17 mouse cellular contexts compared by ENCODE assay signal in the genomic region with DNA sequence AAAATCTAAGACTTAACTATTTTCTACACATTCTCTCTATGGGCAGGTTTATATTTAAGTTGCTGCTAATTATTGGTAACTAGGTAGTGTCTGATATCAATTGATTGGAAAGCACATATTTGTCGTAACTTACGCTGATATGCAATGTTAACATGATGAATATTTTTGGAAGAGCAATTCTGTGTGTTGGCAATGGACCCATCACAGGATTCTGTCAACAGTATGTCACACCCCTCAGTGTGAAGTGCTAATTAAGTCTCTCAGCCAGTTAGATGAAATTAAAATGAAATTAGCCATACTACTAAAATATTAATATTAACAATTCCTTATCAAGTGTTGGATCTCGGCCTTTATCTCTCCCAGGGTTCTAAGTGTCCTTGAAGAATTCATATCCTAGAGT.
"Had no signal": no experiment of that assay in that cellular context is flagged by ENCODE, and none has a peak within 500 bp of the region (broad histone marks: within the 10 kb centered on the region; RNA-seq: fewer than 3 reads in every experiment).

No protein-coding gene starts in this region.

- ATAC-seq: lung, postnatal 0 days; midbrain, embryonic 15.5 days had no signal

- H3K4me1 ChIP-seq: megakaryocyte, embryonic 14.5 days; midbrain, embryonic 13.5 days; midbrain, embryonic 15.5 days; neural tube, embryonic 12.5 days had no signal

- H3K9ac ChIP-seq: lung, embryonic 15.5 days; midbrain, embryonic 13.5 days; midbrain, embryonic 15.5 days; neural tube, embryonic 12.5 days; stomach, embryonic 15.5 days had no signal

- H3K27me3 ChIP-seq: lung, embryonic 15.5 days; megakaryocyte, embryonic 14.5 days; midbrain, embryonic 13.5 days; midbrain, embryonic 15.5 days; neural tube, embryonic 12.5 days; stomach, embryonic 15.5 days had no signal

- H3K4me2 ChIP-seq: lung, embryonic 15.5 days; midbrain, embryonic 11.5 days; midbrain, embryonic 13.5 days; midbrain, embryonic 15.5 days; neural tube, embryonic 12.5 days; stomach, embryonic 15.5 days had no signal

- H3K4me3 ChIP-seq: lung, embryonic 15.5 days; megakaryocyte, embryonic 14.5 days; midbrain, embryonic 13.5 days; midbrain, embryonic 15.5 days; neural tube, embryonic 12.5 days; stomach, embryonic 15.5 days had no signal

- H3K36me3 ChIP-seq: lung, embryonic 15.5 days; midbrain, embryonic 13.5 days; midbrain, embryonic 15.5 days; neural tube, embryonic 12.5 days; stomach, embryonic 15.5 days had no signal

- H3K9me3 ChIP-seq: lung, embryonic 15.5 days; midbrain, embryonic 13.5 days; midbrain, embryonic 15.5 days; neural tube, embryonic 12.5 days; stomach, embryonic 15.5 days had no signal

- H3K27ac ChIP-seq: macrophage; midbrain, embryonic 13.5 days; midbrain, embryonic 15.5 days; neural tube, embryonic 12.5 days; stomach, embryonic 15.5 days; stomach, postnatal 0 days had no signal

- DNase-seq: lung, adult 2 months; lung, postnatal 14 days; lung, postnatal 36 days; right cerebral cortex, postnatal 14 days; thymus, adult 2 months; thymus, postnatal 25 days; thymus, postnatal 4 days had no signal
